Mouse (Mus musculus): ENCODE results near the gene A430089I19Rik.
"Not testable (repeated sequence)": the region's sequence is repeated elsewhere in the genome, so short reads cannot be mapped to it uniquely, and the experiment has no call there.

GRCm38 (mm10) chr5:94314135-94314534 is 7.5 kb upstream of the A430089I19Rik start, which contains the start of gene Gm6502:
- TF ChIP-seq CTCF (conservative IDR thresholded peaks at IDR 0.05; ENCODE audit: low read length); NANOG (IDR thresholded peaks at IDR 0.05; ENCODE audit: borderline replicate concordance, low read length): not testable (repeated sequence)
